Mouse (Mus musculus) stomach, adult 2 months (tissue): ENCODE results near the gene Sh2d1b2. TPM values are rescaled to one million over a fixed set of nuclear protein-coding genes. Genes with fewer than 3 reads are reported as not detected.

Experiments
- polyA plus RNA-seq: library from polyadenylated mRNA; depleted of rRNA; stranded (reverse); fragments of >200 nt; gene quantifications from 2 replicates; pipeline ENCODE4 v1.2.3, GENCODE M21; 2012; rRNA removed

The Sh2d1b2 gene
- not detected in 2 replicates for polyA plus RNA-seq

DNA sequence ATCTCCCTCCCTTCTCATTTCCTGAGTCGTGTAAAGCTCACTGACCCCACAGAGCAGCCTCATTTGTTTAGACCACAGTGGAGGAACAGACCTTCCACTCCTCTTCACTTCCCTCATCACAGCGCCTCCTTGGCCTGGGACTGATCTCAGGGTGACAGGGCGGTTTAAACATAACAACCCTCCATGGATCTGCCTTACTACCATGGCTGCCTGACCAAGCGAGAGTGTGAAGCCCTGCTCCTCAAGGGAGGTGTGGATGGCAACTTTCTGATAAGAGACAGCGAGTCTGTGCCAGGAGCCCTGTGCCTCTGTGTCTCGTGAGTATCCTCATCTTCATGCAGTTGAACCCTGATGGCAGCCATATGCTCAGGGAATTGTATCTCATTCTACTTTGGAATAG, at the start of gene Sh2d1b2:
TSS of gene Sh2d1b2 (plus strand) at position 62 of the 400 bp plus-strand sequence.

DNA sequence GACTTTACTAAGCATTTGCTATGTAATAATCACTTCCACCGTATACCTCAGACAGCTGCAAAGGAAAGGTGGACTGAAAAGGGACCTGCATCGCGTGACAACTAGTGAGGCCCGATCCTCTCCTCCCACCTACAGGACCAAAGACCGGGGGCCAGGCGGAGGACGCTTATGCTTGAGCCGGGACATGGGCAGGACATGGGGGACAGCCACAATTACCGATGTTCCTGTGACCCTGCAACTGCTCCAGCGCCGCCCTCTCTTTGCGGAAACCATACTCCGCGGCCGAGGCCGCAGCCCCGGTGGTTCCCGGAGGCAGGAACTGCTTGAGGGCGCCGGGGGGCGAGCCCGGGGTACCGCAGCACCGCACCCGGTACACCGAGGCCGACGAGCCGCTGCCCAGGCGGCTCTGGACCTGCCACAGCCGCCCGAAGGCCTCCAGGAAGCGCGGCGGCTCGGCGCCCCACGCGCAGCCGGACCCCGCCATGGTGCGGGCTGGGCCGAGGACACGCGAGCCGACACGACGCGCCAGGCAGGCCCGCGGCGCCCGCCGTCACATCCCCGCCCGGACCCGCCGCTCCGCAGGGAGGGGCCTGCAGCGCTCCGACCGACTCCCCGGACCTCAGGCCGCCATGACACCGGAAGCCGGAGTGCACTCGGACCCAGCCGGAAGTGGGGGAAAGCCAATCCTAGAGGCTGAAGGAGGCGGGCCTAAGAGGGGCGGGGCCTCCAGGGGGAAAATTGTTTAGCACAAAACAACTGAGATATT, 17.6 kb upstream of the Sh2d1b2 start, which contains the start of gene Uhmk1:
TSS of gene Uhmk1 (minus strand) at position 641 of the 766 bp plus-strand sequence.

DNA sequence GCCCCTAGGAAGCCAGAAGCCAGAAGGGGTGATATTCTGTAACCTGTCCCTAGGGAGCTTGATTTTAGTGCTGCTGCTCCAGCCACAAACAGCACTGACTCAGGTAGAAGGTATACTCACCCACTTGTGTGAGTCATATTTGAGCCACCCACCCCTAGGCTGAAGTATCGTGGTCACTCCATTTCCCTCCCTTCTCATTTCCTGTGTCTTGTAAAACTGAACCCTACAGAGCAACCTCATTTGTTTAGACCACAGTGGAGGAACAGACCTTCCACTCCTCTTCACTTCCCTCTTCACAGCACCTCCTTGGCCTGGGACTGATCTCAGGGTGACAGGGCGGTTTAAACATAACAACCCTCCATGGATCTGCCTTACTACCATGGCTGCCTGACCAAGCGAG, 44.5 kb downstream of the Sh2d1b2 start, which contains the start of gene Sh2d1b1:
TSS of gene Sh2d1b1 (plus strand) at position 305 of the 400 bp plus-strand sequence.

Other genes starting within 250 kb of the Sh2d1b2 start
- 1.8 and 3.1 TPM in 2 replicates for gene Ddr2, start 122.0 kb upstream of the Sh2d1b2 start, polyA plus RNA-seq
- 5.6 and 7.3 TPM in 2 replicates for gene Uap1, start 57.8 kb upstream of the Sh2d1b2 start, polyA plus RNA-seq
- gene Uhmk1, start 17.4 kb upstream of the Sh2d1b2 start, polyA plus RNA-seq: 1.9 and 2.8 TPM in 2 replicates
- 0.02 and 0.09 TPM in 2 replicates for gene Sh2d1b1, start 44.6 kb downstream of the Sh2d1b2 start, polyA plus RNA-seq
- 4.2 and 4.7 TPM in 2 replicates for gene Gm7694, start 73.6 kb downstream of the Sh2d1b2 start, polyA plus RNA-seq
- not detected in 2 replicates for gene Spata46, start 76.1 kb downstream of the Sh2d1b2 start, polyA plus RNA-seq